Mouse (Mus musculus) ES-CJ7 (cell line): Measurements from ENCODE around the gene Slc41a2.
A peak's percentile ranks its signal among the peaks of the same experiment; 100 is the strongest.

Experiments used
- DNase-seq: peaks from one replicate; pipeline ENCODE4 v3.0.0; 2011; ENCODE audit warnings: low read depth, low spot score

Slc41a2 gene

DNA sequence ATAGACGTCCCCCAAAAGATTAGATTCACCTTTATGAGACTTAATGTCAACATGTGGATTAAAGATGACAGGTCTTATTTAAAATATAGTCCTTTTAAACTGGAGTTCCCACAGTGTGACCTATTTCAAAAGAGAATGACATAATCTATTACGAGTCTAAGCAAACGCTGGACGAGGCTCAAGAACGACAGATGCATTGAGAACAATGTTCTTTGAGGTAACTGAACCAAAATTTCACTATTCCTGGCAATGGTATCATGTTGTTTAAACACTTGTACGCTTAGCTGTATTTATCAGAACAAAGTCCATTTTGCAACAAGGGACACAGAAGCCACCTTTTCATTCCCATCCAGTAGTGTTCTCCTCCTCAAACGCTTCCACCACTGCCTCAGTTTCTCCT lies 27.3 kb downstream of the Slc41a2 start:
- no peak for DNase-seq

DNA sequence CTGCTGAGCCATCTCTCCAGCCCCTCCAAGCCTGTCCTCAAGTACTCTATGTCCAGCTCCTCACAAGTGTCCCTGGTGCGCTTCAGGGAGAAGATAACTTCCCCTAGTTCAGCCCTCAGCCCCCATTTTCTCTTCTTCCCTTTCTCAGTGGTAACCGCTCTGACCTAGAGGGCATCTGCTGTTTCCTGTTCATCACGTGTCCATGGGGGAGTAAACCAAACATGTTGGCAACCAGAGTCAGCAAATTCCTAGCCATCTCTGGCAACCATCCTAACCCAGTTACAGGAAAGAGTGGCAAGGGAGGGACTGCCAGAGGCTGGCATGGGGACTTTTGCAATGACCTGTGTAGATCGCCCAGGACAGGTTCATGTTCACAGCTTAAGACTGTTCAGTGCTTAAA lies 36.0 kb downstream of the Slc41a2 start:
- no peak for DNase-seq

DNA sequence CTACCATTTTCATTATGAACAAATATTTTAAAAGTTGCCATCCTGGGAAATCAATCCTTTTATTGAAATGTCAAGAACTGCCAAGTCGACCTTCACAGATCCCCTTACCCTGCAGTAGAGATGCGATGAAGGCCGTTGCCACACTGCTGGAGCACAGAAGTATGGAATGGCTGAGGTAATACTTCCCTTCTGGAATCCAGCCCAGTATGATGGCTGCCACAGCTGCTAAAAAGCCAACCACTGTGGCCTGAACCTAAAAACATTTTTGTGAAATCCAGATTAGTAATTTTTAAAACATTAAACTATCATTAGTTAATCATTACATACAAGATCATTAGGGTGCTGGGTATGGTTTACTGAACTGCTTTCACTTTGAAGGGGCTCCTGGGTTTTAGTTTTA lies 36.6 kb downstream of the Slc41a2 start:
- DNase-seq, result no peak

DNA sequence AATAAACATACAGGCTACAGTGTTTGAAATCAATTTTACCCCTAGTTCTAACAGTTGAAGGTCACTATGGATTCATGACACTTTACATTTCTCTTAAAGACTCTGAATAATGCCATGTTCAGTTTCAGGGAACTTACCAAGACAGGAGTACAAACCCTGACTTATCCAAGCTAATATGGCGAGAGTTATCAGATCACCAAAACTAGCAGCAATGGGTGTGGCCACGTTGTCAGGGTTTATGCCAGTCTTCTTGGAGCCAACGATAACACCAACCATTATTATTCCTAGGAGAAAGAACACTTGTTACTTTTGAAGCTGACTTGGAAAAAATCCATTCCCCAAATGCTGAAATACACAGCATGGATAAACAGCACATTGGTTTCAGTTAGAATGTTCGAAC lies 40.7 kb downstream of the Slc41a2 start:
- no peak for DNase-seq

GRCm38 (mm10) chr10:83294746-83295145 lies 42.9 kb downstream of the Slc41a2 start:
- no peak for DNase-seq

GRCm38 (mm10) chr10:83293352-83293751 lies 44.3 kb downstream of the Slc41a2 start:
- no peak for DNase-seq

DNA sequence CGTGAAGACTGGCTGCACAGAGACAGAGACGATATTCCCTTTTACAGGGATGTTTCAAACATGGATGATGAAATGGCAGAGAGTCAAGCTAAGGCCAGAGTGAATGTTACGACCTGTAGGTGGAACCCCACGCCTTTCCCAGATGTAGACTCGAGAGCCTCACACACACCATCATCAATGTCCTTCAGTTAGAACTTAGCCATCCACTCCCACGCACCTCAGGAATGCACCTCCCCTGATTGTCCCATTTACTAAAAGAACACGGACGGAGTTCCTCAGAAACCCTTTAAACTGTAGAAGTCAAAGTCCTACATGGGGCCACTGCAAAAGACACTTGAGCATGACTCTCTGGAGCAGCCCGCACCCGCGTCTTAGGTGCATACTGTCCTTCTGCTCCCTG lies 46.0 kb downstream of the Slc41a2 start:
- no peak for DNase-seq

DNA sequence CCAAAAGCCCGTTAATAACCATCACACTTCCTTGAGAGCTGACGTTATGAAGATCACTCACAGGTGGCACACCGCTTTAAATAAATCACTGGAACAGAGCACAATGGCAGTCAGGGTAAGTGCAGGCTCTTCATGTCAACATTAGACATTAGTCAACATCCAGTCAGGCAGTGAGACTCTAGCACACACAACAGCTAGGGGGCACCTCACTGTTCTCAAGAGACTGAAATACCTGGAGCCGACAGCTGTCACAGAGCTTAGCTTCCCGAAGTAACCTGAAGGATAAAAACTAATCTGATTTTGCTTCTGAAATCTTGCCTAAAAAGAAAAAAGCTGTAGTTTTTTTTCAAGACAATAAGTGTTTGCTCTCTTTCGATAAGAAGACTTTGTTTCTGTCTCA lies 49.9 kb downstream of the Slc41a2 start:
- DNase-seq, result no peak

DNA sequence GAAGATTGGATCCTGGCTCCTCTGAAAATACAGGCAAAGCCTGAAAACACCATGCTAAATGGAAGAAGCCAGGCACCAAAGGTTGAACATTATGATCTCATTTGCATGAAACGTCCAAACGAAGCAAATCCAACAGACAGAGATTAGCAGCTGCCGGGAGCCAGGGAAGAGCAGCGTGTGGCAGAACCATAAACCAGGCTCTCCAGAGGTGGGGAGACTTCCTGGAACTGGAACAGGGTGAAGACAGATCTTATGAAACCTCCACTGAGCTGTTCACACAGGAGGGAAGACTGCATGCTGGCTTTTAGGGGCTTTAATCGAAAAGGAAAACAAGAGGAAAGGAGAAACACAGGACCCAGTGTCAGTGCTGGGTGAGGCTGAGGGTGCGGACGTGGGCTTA lies 51.3 kb downstream of the Slc41a2 start:
- DNase-seq, result no peak

GRCm38 (mm10) chr10:83285724-83286256 lies 51.9 kb downstream of the Slc41a2 start:
- DNase-seq, result no peak

GRCm38 (mm10) chr10:83284916-83285315 lies 52.8 kb downstream of the Slc41a2 start:
- no peak for DNase-seq

- DNase-seq, result no peak
Measured at GRCm38 (mm10) chr10:83266731-83267130, 71.0 kb downstream of the Slc41a2 start.

DNA sequence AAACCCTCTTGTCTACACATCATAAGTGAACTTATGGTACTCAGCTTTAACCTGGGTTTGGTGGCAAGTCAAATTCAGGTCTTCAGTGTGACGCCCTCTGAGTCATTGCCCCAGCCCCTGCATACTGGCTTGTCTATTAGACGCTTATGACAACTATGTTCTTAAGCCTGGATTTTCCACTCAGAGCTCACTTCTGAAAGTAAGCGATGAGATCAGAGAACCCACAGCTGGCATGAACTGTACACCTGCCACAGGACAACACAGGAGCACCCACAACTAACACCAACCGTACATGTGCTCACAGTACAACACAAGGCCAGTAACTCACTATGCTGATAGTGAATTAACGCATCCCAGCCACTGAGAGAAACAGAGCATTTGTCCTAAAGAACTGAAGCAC lies 71.4 kb downstream of the Slc41a2 start:
- DNase-seq, result no peak

DNA sequence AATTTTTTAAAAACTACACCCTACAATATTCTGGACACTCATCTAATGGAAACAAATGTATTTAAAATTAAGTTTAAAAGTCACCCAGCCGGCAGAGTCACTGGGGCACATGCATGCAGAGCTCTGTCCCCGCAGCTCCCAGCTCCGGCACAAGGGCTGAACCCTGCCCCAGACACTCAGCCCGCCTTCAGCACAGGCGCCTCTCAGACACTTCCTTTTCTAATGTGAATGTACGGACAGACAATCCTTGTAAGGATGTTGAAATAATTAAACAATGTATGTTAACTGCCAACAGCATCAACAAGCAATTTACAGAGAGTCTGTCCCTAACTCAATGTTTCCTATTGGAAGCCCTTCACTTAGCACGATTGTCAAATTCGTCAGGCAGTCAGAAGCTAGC lies 73.0 kb downstream of the Slc41a2 start:
- DNase-seq, result no peak

- DNase-seq, result no peak
Measured at GRCm38 (mm10) chr10:83264056-83264455, 73.6 kb downstream of the Slc41a2 start.

GRCm38 (mm10) chr10:83261264-83261663 lies 76.4 kb downstream of the Slc41a2 start:
- no peak for DNase-seq

GRCm38 (mm10) chr10:83251377-83251776 lies 86.3 kb downstream of the Slc41a2 start:
- DNase-seq, result peak; percentile 64

GRCm38 (mm10) chr10:83248036-83248435 lies 89.6 kb downstream of the Slc41a2 start:
- DNase-seq, result no peak

- DNase-seq, result no peak
Measured at GRCm38 (mm10) chr10:83245720-83246119, 92.0 kb downstream of the Slc41a2 start.

- DNase-seq, result peak; percentile 9
Measured at GRCm38 (mm10) chr10:83244131-83244530, 93.6 kb downstream of the Slc41a2 start.

DNA sequence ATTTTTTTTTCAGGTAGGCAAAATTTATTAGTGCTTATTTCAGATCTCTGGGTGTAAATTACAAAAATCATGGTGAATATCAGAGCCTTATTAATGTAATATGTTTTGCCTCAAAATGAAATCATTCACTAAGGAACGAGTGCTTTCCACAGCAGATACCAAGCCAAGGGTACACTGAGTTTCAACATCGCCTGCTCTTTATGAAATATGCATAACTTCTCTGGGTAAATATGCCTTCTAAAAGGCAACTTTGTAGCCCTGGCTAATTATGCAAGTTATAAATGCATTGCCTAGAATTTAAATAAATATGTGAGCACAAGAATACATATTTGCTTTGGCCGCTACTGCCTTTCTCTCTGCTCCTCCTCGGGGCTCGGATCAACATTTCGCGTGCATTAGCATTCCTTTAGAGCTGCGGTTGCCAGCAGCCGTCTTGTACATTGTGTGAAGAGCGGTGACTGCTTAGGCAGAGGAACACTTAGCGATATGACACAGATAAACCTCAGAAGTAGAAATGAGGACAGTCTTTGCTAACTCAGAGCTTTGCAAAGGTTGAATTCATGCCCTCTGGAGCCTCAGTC lies 95.5 kb downstream of the Slc41a2 start:
- DNase-seq, result no peak

DNA sequence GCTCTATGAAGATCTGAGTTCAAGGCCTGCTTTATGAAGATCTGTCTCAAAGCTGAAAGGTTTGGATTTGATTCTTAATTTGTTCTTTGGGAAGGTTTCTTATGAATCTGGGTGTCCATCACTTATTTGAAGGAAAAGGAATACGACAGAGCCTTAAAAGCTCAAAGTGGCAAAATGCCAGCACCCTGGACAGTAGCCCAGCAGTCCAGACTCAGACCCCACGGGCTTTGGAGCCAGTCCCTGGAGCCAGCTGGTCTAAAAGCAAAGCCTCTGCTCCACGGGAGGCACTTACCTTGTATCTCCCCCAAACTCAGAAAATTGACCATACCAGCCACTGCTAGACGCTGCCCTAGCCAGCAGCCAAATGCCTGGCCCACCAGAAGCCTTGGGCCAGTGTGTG lies 103.3 kb downstream of the Slc41a2 start:
- DNase-seq, result no peak

DNA sequence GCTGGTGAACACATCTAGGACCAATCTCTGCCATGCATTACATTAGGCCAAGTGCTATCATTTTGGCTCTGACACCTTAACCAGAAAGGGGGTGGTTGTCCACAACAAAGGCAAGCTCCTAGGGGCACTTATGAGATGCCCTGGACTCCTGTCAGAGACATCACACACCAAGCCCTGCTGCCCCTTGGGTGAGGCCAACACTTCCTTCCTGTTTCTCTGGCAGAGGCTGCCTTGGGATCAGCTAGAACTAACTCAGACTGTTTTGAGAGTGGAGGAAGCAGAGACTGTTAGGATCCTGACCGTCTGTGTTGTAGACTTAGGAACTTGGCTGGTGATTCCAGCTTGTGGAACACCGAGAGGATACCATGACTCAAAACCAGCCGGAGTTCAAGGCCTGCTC lies 103.7 kb downstream of the Slc41a2 start:
- no peak for DNase-seq

DNA sequence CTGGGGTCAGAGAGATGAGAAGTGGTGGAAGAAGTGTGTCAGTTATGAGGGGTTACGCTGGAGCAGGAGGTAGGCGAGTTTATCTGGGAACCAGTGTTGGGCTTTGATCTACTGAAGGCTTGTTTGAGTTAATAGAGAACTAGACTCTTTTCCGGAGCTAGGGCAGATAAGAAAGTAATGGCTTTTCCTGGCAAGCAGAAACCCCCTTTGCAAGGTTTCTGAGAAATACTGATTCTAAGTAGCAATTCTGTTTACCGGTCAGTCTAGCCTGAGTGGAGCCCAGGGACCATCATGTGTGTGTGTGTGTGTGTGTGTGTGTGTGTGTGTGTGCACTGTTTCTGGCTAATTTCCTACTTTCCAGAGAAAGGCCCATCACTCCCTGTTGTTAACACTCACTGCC lies 109.1 kb downstream of the Slc41a2 start:
- no peak for DNase-seq
